Mouse (Mus musculus) embryonic facial prominence, embryonic 12.5 days (tissue): ENCODE results near the gene Dnm1. TPM values are rescaled to one million over a fixed set of nuclear protein-coding genes. Genes with fewer than 3 reads are reported as not detected.

Source experiments
- ATAC-seq: fragments of 200-750 bp; cut with Nextera tagmentation; 2 replicates; pipeline ENCODE4 v1.8.0; 2017; ENCODE audit not compliant: insufficient number of reproducible peaks, insufficient read depth, low FRiP score, low TSS enrichment
- H3K27ac ChIP-seq: fragments of 300-500 bp; sonication (generic); 2 replicates; pipeline ENCODE4 v1.5.1; 2016; ENCODE audit warnings: mild to moderate bottlenecking
- H3K27me3 ChIP-seq: fragments of 300-500 bp; sonication (generic); 2 replicates; pipeline ENCODE4 v1.6.1; 2016; ENCODE audit warnings: mild to moderate bottlenecking, moderate library complexity
- H3K36me3 ChIP-seq: fragments of 300-500 bp; sonication (generic); 2 replicates; pipeline ENCODE4 v1.6.1; 2016; ENCODE audit warnings: mild to moderate bottlenecking
- H3K4me1 ChIP-seq: fragments of 300-500 bp; sonication (generic); 2 replicates; pipeline ENCODE4 v1.6.1; 2016
- H3K4me2 ChIP-seq: fragments of 300-500 bp; sonication (generic); replicated peaks from 2 replicates; pipeline ENCODE4 v1.6.1; 2016; ENCODE audit warnings: mild to moderate bottlenecking, moderate library complexity
- H3K4me3 ChIP-seq: fragments of 300-500 bp; sonication (generic); 2 replicates; pipeline ENCODE4 v1.5.1; 2016; ENCODE audit warnings: mild to moderate bottlenecking
- H3K9ac ChIP-seq: fragments of 300-500 bp; sonication (generic); 2 replicates; pipeline ENCODE4 v1.6.1; 2016; ENCODE audit warnings: mild to moderate bottlenecking, moderate library complexity
- H3K9me3 ChIP-seq: fragments of 300-500 bp; sonication (generic); 2 replicates; pipeline ENCODE4 v1.6.1; 2016; ENCODE audit warnings: mild to moderate bottlenecking, moderate library complexity
- WGBS: fragments of 180-500 bp; shearing (Covaris S2); methylation state at CpG from one replicate; pipeline ENCODE4 v1.1.7; 2016; 5-methylcytosine and 5-hydroxymethylcytosine counted together
- polyA plus RNA-seq: library from polyadenylated mRNA; unstranded; fragments of >200 nt; fragmentation: Nextera tagmentation; extraction: Ambion mirVana; gene quantifications from 2 replicates; pipeline ENCODE4 v1.2.1, GENCODE M21; 2016

The Dnm1 gene
- polyA plus RNA-seq, 1 experiment from 2014 or later = 45.0 TPM

- H3K27me3 ChIP-seq = no peaks in the 10 kb centered on the region
- 3% methylated on average over 14 of the region's 14 CpGs for WGBS
- peak overlapping the region; percentile 1; the same call in 1 of the 2 replicates for H3K9ac ChIP-seq
These were observed 7.6 kb upstream of the Dnm1 start for GRCm38 (mm10) chr2:32360741-32361140.

GRCm38 (mm10) chr2:32358381-32358780 lies 5.2 kb upstream of the Dnm1 start:
- H3K9ac ChIP-seq = 0 out of 2 replicates have a peak overlapping the region, but pooled peaks have one; percentile 12

More at GRCm38 (mm10) chr2:32360741-32361140, 7.6 kb upstream of the Dnm1 start:
- Histone ChIP-seq H3K27ac (no peak overlapping the region), H3K4me1 (peaks cover 8% of the 10 kb centered on the region), H3K4me2 (peak overlapping the region; percentile 59), H3K36me3 (peaks cover 5% of the 10 kb centered on the region; the same call in 1 of the 2 replicates), H3K9me3 (no peaks in the 10 kb centered on the region), H3K4me3 (peak overlapping the region; percentile 31)
- no peak for ATAC-seq

DNA sequence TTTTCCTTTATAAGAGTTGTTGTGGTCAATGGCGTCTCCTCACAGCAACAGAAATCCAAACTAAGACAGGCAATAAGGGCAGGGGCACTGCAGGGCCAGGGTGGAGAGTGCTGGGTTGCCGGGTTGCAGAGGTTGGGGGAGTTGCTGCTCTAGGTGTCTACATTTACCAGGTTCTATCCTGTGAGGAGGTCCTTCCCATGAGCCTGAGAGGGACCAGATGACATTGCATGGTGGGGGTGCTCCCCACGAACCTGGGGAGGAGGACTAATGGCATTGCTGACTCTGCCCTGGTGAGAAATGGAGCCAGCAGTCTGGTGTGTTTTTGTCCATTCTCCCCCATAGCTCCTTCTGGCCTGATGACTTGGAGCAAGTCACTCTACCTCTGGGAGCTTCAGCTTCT lies 4.6 kb upstream of the Dnm1 start:
- no peak overlapping the region for H3K27ac ChIP-seq
- no peak for ATAC-seq
- 71% methylated on average over 3 of the region's 3 CpGs for WGBS

More at GRCm38 (mm10) chr2:32358381-32358780, 5.2 kb upstream of the Dnm1 start:
- H3K27me3 ChIP-seq = no peaks in the 10 kb centered on the region
- peaks cover 3% of the 10 kb centered on the region for H3K4me1 ChIP-seq
- no peak overlapping the region for H3K4me2 ChIP-seq
- H3K27ac ChIP-seq = no peak overlapping the region
- H3K36me3 ChIP-seq = no peaks in the 10 kb centered on the region
- WGBS = 69% methylated on average over 10 of the region's 10 CpGs
- no peak overlapping the region for H3K4me3 ChIP-seq
- H3K9me3 ChIP-seq = no peaks in the 10 kb centered on the region
- ATAC-seq = no peak

GRCm38 (mm10) chr2:32356216-32356615 lies 3.1 kb upstream of the Dnm1 start:
- peaks cover 13% of the 10 kb centered on the region for H3K4me1 ChIP-seq
- no peak overlapping the region for H3K4me3 ChIP-seq
- H3K4me2 ChIP-seq = no peak overlapping the region
- no peak for ATAC-seq
- H3K27ac ChIP-seq = no peak overlapping the region
- H3K9me3 ChIP-seq = no peaks in the 10 kb centered on the region
- no peaks in the 10 kb centered on the region for H3K27me3 ChIP-seq
- no peak overlapping the region for H3K9ac ChIP-seq
- WGBS = 72% methylated on average over 10 of the region's 10 CpGs
- no peaks in the 10 kb centered on the region for H3K36me3 ChIP-seq

More for the DNA sequence above, 4.6 kb upstream of the Dnm1 start:
- H3K4me3 ChIP-seq = no peak overlapping the region
- H3K36me3 ChIP-seq = no peaks in the 10 kb centered on the region
- H3K4me2 ChIP-seq = no peak overlapping the region
- H3K4me1 ChIP-seq = peaks cover 4% of the 10 kb centered on the region
- H3K27me3 ChIP-seq = no peaks in the 10 kb centered on the region
- H3K9me3 ChIP-seq = no peaks in the 10 kb centered on the region
- H3K9ac ChIP-seq = no peak overlapping the region

GRCm38 (mm10) chr2:32354336-32354895 lies 1.3 kb upstream of the Dnm1 start:
- H3K27me3 ChIP-seq = no peaks in the 10 kb centered on the region
- 92% methylated on average over 3 of the region's 3 CpGs for WGBS
- no peak overlapping the region for H3K4me2 ChIP-seq
- H3K9me3 ChIP-seq = no peaks in the 10 kb centered on the region
- no peaks in the 10 kb centered on the region for H3K36me3 ChIP-seq
- no peak for ATAC-seq
- H3K27ac ChIP-seq = no peak overlapping the region
- no peak overlapping the region for H3K4me3 ChIP-seq
- no peak overlapping the region for H3K9ac ChIP-seq
- peaks cover 30% of the 10 kb centered on the region for H3K4me1 ChIP-seq

DNA sequence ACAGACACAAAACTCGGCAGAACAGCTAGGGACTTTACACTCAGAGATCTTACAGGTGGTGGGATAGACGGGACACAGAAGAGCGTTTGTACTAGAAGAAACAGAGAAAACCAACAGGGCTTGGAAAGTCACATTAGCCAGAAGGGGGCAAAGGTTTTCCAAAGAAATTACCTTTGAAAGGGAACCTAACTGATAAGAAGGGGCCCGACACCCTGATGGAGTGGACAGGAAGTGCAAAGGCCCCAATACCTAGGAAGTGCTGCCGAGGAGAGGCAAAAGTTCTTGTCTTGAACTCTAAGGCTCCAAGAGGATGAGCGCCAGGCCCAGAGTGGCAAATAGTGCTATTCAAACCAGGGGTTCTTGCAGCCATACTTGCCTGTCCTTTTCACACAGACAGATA lies 698 bp upstream of the Dnm1 start:
- Histone ChIP-seq H3K27me3 (no peaks in the 10 kb centered on the region), H3K9ac (peak overlapping the region; percentile 80), H3K4me1 (peaks cover 30% of the 10 kb centered on the region), H3K36me3 (peaks cover 3% of the 10 kb centered on the region; the same call in 1 of the 2 replicates), H3K4me2 (no peak overlapping the region; the same call in 1 of the 2 replicates), H3K27ac (no peak overlapping the region), H3K4me3 (0 out of 2 replicates have a peak overlapping the region, but pooled peaks have one; percentile 70), H3K9me3 (no peaks in the 10 kb centered on the region)
- ATAC-seq = no peak
- 70% methylated on average over 6 of the region's 6 CpGs for WGBS

DNA sequence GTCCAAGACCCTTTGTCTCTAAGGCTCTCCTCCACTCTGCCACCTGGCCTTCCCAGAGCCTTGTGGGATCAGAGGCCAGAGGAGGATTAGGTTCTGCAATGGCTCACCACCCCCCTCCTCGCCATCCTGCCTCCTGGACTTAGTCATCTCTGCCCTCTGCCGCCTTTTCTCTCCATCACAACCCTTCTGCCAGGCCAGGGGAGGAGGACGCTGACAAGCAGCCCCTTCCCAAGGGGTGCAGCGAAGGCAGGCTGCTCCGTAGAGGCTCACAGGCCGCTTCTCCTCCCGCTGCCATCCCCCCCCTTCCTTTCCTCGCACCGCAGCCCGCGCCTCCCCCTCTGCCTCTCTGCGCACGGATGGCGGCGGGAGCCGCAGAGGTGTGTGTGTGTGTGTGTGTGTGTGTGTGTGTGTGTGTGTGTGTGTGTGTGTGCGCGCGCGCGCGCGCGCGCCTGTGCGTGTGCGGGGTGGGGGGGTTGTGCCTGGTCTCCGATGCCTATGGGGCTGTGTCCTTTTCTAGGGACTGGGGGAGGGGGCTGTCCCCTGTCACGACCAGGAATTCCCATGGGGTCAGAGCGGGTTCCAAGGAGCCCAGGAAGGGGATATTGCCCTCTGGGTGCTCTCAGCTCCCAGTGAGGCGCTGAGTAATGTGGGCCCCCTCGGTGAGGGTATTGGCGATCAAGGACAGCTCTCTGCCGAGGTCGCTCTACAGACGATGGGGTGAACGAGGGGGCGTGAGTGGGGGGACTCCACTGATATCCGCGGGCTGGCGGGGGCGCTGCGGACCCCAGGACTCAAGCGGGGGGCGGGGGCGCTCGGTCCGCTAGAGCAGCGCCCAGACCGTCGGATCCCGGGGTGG lies 759 bp downstream of the Dnm1 start, which contains the start of gene Ciz1:
Ciz1 (plus strand) TSS at position 177 of the 856 bp plus-strand sequence.
- H3K9ac ChIP-seq = peak within 1 kb of the TSS; percentile 80
- no peaks in the 10 kb centered on the region for H3K9me3 ChIP-seq
- peak within 1 kb of the TSS; percentile 70 for H3K4me3 ChIP-seq
- peaks cover 30% of the 10 kb centered on the region for H3K4me1 ChIP-seq
- 1% methylated on average over 37 of the region's 52 CpGs for WGBS
- H3K4me2 ChIP-seq = peak within 1 kb of the TSS; percentile 73
- H3K27ac ChIP-seq = peak within 1 kb of the TSS; percentile 91
- peaks cover 10% of the 10 kb centered on the region; the same call in 1 of the 2 replicates for H3K36me3 ChIP-seq
- peak; percentile 49; the same call in 1 of the 2 replicates for ATAC-seq
- H3K27me3 ChIP-seq = no peaks in the 10 kb centered on the region

DNA sequence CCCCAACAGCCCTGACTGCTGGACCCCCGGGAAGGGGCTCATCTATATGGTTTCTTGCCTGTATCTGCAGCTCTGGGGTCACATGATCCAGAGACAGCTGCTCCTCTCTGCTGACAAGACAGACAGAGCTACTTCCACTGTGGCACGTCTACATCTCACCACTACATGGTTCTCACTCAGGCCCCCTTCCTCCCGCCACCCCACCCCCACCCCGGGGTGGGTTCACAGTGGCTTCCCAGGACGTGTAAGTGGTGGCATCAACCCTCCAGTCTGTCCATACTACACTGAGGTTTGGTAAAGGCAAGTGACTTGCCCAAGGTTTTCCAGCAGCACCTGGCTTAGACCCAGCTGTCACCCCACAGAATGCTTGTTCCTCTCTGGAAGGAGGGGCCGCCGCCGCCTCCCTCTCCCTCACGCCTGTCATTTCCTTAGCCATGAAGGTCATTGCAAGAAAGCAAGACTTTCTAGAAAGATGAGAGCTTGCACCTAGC lies 1.6 kb downstream of the Dnm1 start:
- H3K27me3 ChIP-seq = no peaks in the 10 kb centered on the region
- WGBS = 48% methylated on average over 9 of the region's 9 CpGs
- peak overlapping the region; percentile 91 for H3K27ac ChIP-seq
- no peak for ATAC-seq
- H3K36me3 ChIP-seq = peaks cover 18% of the 10 kb centered on the region; the same call in 1 of the 2 replicates
- H3K9ac ChIP-seq = peak overlapping the region; percentile 80
- peak overlapping the region; percentile 73 for H3K4me2 ChIP-seq
- peaks cover 30% of the 10 kb centered on the region for H3K4me1 ChIP-seq
- peak overlapping the region; percentile 70 for H3K4me3 ChIP-seq
- no peaks in the 10 kb centered on the region for H3K9me3 ChIP-seq

- Histone ChIP-seq H3K9me3 (no peaks in the 10 kb centered on the region), H3K36me3 (peaks cover 19% of the 10 kb centered on the region; the same call in 1 of the 2 replicates), H3K27me3 (no peaks in the 10 kb centered on the region), H3K4me2 (0 out of 2 replicates have a peak overlapping the region, but pooled peaks have one; percentile 73), H3K27ac (peak overlapping the region; percentile 57; the same call in 1 of the 2 replicates), H3K4me3 (no peak overlapping the region), H3K4me1 (peaks cover 30% of the 10 kb centered on the region), H3K9ac (no peak overlapping the region)
- ATAC-seq = no peak
- 45% methylated on average over 13 of the region's 13 CpGs for WGBS
These were observed 2.6 kb downstream of the Dnm1 start for GRCm38 (mm10) chr2:32350471-32351051.

GRCm38 (mm10) chr2:32349625-32350255 lies 3.4 kb downstream of the Dnm1 start:
- ATAC-seq = no peak
- peaks cover 19% of the 10 kb centered on the region; the same call in 1 of the 2 replicates for H3K36me3 ChIP-seq
- H3K9ac ChIP-seq = 0 out of 2 replicates have a peak overlapping the region, but pooled peaks have one; percentile 5
- H3K27ac ChIP-seq = no peak overlapping the region
- no peaks in the 10 kb centered on the region for H3K27me3 ChIP-seq
- H3K9me3 ChIP-seq = no peaks in the 10 kb centered on the region
- H3K4me3 ChIP-seq = no peak overlapping the region
- peaks cover 30% of the 10 kb centered on the region for H3K4me1 ChIP-seq
- WGBS = 39% methylated on average over 8 of the region's 8 CpGs
- no peak overlapping the region for H3K4me2 ChIP-seq

GRCm38 (mm10) chr2:32348311-32348710 lies 4.8 kb downstream of the Dnm1 start:
- no peaks in the 10 kb centered on the region for H3K27me3 ChIP-seq
- peaks cover 28% of the 10 kb centered on the region; the same call in 1 of the 2 replicates for H3K36me3 ChIP-seq
- H3K9me3 ChIP-seq = no peaks in the 10 kb centered on the region
- peaks cover 26% of the 10 kb centered on the region for H3K4me1 ChIP-seq
- H3K4me3 ChIP-seq = no peak overlapping the region
- H3K9ac ChIP-seq = no peak overlapping the region
- H3K4me2 ChIP-seq = no peak overlapping the region
- no peak for ATAC-seq
- H3K27ac ChIP-seq = no peak overlapping the region
- 82% methylated on average over 11 of the region's 11 CpGs for WGBS
